Mouse (Mus musculus) gastrocnemius, postnatal 25 days (tissue): ENCODE results near the gene Ythdf2. TPM values are rescaled to one million over a fixed set of nuclear protein-coding genes. Genes with fewer than 3 reads are reported as not detected.

Experiments
- DNase-seq: peaks from one replicate; pipeline ENCODE4 v3.0.0; 2022
- total RNA-seq, 2 experiments: library from RNA; stranded (reverse); gene quantifications; 1 replicate in 1 of 2; 2 replicates in 1 of 2; pipeline ENCODE4 v1.2.3; 2021

Ythdf2 gene
- total RNA-seq, 2 experiments from 2014 or later = 22.6 to 24.2 TPM

DNA sequence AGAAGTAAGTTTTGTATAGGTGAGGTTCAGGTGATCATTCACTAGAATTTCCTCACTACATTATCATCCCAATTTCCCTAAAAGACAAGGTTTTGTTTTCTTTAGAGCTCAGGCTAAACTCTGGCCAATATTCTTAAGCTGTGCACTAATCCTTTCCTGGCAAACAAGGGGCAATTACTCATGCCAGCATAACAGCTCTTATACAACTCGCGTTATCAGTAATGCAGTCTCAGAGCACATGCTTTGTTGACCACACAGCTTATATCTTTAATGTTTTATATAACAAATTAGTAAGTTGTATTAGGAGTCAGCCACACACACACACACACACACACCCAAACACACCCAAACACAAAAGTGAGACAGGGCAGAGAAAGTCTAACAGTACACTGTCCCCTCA is 1.8 kb downstream of the Ythdf2 start:
- no peak for DNase-seq

DNA sequence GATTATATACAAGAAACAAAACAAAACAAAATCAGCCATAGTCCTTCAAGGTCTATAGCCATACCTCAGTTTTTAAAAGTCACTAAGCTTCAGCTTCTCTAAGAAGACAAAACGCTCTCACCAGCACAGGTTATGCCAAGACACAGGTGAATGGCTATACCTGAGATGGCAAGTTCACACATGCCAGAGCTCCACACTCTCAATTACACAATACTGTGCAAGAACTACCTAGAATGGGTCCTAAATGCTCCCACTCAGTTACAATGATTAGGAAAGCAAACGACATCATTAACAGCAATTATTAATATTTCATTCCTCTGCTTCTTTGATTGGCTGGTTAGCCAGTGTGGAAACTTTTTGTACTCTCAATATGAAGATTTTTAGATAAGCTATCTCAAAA is 2.8 kb downstream of the Ythdf2 start:
- no peak for DNase-seq

DNA sequence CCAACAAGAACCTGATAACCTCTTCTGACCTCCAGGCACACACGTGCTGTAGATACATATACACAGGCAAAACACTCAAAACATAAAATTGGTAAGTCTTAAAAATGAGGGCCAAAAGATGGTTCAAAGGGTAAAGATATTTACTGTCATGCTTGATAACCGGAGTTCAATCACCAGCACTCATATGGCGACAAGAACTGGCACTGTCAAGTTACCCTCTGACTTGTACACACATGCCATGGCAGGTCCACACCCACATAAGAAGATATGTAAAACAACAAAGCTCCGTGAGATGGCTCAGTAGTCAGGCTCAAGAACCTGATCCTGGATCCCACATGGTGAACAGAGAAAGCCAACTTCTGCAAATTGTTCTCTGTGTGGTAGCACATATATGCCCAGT is 4.8 kb downstream of the Ythdf2 start:
- no peak for DNase-seq

DNA sequence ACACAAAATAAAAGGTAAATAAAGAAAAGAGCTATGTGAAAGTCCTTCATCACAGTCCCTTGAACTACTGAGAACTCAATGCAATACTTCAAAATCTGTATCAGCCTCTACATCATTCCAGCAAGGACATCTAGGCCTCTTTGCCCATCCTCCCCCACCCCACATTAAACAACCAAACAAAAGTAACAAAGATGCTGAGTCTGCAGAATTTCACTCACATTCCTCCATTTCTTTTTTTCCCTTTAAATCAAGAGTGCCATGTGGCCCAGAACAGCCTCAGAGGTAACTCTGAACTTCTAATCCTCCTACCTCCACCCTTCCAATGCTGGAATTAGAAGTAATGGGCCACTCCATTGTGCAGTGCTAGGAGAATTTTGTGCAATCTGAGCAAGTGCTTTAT is 13.3 kb downstream of the Ythdf2 start:
- no peak for DNase-seq

DNA sequence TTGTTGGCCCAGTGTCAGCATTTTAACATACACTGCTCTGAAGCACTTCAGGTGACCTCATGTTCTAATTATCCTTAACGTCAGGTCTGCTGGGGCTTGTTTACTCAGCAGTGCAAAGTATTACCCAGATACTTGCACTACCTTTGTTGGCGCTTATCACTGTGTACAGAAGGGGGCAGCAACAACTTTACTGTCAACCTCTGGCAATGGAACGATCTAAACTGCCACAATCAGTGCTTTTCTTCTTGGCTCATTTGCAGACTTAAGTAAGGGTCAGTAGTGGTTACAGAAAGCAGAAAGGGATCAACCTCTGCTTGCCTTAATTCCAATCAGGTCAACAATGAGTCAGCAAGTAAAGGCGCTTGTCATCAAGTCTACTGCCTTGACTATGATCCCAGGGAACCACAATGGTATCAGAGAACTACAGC is 13.8 kb downstream of the Ythdf2 start:
- no peak for DNase-seq

DNA sequence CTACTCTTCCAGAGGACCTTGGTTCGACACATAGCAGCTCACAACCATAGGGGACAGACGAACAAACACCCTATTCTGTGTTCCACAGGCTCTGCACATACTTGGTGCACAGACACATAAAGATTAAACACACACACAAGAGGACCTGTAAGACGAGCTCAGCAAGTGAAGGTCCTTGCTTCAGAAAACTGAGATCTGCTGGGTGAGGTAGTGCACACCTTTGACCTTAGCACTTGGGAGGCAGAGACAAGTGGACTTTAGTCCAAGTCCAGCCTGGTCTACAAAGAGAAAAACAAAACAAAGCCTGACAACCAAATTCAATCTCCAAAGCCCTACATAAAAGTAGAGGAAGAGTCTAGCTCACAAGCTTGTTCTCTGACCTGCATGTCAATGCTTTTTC is 17.1 kb downstream of the Ythdf2 start:
- no peak for DNase-seq

DNA sequence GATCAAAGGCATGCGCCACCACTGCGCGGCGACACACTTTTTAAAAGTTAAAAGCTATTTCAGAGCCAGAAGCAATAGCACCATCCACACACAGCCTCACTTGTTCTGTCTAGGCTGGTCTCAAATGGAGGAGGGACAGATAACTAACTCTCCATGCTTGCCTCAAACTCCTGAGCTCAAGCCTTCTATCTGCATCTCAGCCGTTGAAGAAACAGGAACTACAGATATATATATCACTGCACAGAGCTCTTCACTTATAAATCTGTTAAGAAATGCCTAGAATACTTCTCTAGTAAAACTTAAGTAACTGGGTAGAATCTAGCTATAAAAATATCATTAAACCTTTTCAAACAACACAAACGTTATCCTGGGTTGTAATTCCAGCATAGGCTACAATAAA is 17.7 kb downstream of the Ythdf2 start:
- no peak for DNase-seq

DNA sequence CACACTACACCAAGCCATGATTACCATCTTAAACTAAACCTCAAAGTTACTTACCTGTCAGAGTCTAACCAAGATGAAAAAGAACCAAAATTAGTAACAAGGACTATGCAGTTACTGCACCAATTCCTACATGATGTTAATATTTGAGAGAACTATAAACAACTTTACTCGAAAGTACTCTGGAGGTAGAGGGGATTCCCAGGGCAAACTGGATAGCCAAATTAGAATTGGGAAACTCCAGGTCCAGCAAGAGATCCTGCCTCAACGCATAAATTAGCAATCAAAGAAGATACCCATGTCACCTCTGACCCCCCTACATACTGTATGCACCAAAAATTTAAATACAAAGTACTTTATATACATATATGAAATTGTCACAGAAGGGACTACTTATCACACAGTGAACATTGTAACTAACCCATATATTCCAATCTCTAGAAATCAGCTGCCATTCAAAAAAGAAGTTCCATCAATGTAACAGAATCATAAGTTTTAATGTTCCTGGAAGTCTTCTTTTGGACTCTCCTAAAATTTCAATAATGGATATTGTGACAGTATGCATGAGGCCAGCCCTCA is 24.2 kb downstream of the Ythdf2 start:
- DNase-seq = no peak

DNA sequence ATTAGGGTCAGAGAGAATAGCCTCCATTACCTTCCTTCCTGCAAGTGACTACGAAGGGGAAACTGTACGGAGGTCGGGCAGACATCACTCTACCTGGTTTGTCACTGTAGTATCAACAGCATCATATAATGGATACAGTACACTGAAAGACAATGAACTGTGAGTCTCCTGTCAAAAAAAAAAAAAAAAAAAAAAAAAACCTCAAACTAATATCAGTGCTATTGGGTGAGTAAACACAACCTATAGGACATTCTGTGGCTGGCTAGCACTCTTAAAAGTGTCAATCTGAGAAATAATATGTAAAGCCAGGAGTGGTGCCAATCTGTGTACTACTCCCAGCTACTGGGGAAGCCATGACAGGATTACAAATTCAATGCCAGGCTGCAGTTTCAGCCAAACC is 28.9 kb downstream of the Ythdf2 start:
- no peak for DNase-seq

DNA sequence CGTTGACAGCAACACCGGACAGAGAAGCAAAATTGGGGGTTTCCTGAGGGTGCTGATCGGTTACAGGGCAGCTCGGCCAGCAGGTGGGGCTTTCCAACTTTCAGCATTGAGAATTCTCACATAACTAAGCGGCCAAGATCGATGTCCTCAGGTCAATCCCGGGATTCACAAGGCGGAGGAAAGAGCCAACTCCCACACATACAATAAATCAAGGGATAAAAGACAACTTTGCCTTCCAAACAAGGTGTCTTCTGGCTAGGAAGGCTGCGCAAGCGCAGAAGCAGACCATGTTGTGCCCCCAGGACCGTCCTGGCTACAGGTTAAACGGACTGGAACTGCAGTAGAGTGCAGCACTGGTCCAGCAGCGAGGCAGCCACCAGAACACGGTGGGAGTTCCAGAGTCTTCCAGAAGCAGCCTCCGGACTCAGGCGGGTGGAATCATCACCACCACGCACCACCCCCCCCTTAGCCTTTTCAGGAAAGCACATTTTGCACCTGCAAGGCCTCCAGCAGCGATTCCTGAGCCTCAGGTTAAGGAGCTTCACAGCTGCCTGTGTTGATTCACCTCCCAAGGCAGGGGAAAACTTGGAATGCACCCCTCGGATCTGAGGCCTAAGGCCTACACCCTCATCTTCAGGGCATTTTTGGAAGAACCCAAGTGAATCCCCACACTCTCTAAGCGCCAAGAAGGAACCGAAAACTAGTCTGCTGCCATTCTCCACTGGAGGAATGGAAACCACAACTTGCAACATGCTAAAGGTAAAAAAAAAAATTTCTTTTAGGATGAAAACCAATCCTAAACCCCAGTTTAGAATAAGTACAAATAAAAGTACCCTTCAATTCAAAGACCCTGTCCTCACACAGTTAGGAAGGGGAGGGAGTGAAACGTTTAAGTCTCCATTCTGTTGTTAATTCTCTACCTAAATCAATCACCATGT is 30.1 kb downstream of the Ythdf2 start:
- DNase-seq = no peak

DNA sequence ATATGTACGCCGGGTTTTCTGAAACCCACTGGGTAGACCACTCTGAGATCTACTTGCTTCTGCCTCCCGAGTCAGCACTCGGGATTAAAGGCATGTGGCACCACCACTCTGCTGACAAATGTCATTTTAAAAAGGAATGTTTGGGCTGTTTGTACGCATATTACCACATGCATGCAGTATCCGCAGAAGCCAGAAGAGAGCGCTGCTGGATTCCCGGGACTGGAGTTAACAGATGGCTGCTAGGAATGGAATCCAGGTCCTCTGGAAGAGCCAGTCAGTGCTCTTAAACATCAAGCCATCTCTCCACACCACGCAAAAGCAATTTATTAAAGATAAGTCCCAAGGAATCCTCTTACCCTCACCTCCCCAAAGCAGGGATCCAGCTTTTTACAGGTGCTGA is 31.4 kb downstream of the Ythdf2 start:
- no peak for DNase-seq

DNA sequence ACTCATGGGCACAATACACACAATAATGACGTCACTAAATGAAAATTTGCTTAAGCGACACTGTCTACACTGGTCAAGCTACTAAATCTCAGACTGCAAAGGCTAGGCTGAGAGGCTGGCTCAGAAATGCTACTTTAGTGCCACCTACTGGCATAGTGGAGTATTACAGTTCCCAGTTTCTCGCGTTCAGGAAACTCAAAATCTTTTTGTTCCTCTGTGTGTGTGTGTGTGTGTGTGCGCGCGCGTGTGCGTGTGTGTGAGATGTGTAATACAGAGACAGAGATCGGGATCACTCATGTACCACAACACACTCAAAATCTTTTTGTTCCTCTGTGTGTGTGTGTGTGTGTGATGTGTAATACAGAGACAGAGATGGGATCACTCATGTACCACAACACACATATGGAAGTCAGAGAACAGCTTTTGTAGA is 33.5 kb downstream of the Ythdf2 start:
- no peak for DNase-seq

DNA sequence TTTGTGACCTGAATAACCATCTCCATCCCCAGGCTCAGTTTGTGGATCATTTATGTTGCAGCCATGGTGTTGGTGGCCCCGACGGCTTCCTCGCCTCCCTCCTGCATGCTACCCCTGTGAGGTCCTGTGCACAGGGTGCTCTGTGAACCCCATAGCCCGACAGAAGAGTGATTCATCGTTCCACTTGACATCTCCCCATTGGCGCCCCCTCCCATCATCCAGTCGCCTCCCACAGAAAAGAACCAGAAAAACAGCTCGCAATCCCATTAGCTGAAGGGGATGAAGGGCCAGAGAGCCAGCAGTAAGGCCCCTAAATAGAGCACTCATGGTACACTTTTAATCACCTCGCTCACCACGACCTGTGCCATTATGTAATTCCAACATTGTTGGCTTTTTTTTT is 35.6 kb downstream of the Ythdf2 start:
- no peak for DNase-seq

DNA sequence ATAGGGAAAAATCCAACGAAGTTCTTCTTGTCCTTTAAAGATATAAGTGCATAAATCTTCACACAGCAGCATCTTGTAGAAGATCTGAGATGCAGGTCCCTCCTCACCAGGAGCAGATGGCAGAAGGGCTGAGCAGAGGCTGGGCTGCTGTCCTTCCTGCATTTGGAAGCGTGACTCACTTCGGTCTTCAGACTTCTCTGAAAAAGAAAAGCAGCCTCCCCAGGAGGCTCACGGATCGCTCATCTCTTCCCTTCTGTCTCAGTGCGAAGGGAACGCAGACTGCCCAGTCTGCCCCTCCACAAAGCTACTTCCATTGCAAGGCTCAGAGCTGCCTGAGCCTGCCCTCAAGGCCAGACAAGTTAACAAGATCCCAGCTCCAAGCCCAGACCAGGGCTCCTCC is 41.2 kb downstream of the Ythdf2 start:
- no peak for DNase-seq

DNA sequence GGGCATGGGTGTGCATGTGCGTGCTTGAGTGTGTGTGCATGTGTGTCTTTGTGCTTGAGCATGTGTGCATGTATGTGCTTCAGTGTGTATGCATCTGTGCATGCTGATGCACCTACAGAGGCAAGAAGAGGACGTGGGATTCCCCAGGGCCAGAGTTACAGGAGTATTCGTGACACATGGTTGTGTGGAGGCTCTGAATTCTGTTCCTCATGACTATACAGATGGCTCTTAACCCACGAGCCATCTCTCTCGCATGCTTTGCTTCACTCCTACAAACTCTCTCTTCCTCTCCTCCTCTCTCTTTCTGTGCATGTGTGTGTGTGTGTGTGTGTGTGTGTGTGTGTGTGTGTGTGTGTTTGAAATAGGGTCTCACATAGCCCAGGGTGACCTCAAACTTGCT is 42.3 kb downstream of the Ythdf2 start:
- DNase-seq = no peak

DNA sequence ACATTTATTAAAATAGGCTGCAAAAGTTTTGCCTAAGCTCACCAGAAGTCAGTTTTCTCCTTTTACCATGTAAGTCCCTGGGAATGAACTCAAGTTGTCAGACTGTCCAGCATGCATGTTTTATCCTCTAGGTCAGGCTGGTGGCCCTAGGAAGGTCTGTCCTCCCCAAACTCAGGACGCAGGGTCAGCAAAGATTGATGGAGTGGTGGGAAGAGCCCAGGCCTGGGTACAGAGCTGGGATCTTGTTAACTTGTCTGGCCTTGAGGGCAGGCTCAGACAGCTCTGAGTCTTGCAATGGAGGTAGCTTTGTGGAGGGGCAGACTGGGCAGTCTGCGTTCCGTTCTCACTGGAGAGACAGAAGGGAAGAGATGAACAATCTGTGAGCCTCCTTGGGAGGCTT is 42.8 kb downstream of the Ythdf2 start:
- DNase-seq = no peak

DNA sequence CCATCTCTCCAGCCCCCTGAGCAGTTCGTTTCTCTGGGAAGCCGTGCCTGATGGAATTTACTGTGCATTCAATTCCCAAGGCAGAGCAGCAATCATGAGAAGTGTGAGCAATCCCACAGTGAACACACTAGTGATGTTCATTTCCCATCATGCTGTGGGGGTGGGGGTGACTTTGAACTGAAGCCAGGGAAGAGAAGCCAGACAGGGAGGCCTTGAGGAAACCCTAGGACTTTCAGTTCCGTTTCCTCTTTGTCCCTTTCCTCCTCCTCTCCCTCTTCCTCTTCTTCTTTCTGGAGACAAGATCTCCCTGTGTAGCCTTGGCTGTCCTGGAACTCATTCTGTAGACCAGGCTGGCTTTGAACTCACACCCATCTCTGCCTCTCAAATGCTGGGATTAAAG is 44.7 kb downstream of the Ythdf2 start:
- DNase-seq = no peak

DNA sequence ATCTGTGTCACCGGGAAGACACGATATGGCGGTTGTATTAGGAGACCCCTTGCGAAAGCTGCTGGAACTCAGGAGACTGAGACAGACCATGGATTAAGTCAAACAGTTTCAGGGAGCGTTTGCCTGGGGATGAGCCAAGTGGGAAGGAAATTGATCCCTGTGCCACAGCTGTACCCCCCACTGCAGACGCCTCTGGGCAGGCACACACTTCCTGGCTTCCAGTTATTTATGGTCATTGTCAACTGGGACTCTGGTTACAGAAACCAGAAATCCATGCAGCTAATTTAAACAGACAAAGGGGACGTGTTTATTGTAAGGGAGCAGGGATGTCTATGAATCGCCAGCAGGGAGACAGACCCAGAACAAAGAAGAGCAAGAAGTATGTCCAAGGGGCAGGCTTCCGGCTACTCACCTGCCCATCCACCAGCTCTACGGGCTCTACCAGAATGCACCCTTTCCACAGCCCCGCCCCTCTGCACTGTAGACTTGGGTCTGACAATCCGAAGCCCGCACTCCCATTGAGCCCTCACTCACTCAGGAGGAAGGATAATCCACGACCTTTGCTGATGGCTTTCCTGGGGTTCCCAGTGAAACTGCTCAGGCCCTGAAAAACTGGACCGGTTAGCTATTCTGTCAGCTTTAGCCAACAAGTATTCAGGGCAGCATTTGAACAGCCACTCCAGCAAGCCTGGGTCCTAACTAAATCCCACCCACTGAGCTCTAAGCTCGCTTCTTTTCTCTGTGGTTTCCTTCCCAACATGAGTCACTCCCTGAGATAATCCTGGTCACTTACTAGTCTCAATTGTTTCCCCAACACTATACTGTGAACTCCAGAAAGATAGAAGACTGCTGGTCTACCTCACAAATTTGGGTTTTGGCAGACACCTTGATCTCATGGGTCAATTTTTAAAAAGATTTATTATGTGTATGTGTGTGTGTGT is 45.5 kb downstream of the Ythdf2 start:
- no peak for DNase-seq

DNA sequence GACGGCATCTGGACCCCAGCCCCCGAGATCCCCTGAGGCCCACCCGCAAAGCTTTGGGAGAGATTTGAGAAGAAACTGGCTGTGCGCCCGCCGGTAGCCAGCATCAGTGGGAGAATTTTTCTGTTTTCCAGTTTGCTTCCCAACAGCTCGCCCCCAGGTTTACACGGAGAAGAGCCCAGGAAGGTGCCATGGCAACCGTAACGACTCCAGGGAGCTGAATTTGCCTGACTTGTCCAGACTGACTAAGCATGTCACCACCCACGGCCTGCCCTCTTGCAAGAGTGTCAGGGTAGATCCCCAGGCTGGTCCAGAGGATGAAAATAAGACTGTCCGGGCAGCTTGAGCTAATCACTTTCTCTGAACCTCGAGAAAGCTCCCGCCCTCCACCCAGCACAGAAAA is 46.4 kb downstream of the Ythdf2 start:
- DNase-seq = no peak

DNA sequence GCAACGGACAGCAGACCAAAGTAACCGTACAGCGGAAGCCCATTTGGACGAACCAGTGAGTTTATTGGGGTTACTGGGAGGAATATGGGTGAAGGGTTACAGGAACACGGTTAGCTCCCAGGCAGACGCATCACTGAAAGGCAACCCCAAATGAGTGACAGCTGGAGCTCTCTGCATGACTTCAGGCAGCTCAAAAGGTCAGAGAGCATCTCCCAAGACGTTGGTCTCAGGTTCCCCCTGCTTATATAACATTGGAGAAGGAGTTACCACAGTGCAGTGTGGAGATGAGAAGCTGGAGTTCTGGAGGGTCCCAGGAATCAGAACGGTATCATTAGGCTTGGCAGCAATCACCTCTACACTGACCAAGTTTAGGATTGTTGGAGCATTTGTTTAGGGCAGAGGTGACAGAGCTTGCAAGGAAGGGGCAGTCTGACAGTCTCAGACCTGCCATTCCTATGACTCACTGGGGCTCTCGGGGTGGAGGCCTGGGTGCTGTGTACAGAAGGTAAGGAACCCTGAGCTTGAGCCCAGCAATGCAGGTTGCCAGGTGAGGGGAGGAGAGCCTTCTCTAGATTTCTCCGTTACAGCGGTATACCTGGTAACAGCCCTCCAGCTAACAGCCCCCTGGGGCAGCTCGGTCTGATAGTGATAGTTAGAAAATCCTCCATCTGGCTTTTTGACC is 55.0 kb downstream of the Ythdf2 start:
- DNase-seq = no peak

DNA sequence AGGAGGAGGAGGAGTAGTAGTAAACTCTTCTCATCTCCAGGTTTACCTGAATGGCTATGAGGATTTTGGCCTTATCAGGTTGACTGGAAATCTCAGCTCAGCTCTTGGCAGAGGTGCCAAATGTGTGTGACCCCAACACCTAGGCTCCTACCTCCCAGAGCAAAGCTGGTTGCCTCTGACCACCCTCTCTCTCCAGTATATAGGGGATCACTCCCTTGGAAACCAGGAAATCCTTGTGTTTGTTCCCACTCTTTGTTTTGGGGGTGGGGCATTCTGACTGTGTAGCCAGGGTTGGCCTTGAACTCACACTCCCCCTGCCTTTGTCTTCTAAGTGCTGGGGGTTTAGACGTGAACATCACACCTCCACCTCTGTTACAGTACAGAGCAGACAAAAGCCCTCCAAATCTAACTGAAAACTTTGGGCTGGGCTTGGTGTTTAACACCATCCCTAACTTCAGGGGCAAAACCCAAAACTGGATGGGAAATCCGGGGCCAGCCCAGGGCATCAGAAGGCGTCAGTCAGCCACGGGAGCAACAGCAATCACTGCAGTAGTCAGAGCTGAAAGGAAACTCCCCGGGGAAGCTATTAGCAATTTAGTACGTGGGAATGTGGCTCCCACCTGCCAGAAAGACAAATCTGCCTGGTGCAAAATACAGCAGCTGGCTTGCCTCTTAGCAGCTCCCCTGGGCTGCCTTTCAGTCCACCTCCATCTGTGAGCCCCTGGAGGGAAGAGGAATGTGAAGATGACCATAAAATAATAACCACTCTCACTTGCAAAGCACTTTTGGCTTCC is 57.0 kb downstream of the Ythdf2 start:
- no peak for DNase-seq
